Mouse (Mus musculus): ENCODE measurements around the gene P4ha1. TPM values are rescaled to one million over a fixed set of nuclear protein-coding genes. Genes with fewer than 3 reads are reported as not detected.
"Not testable (repeated sequence)": the region's sequence is repeated elsewhere in the genome, so short reads cannot be mapped to it uniquely, and the experiment has no call there.

P4ha1 gene
- total RNA-seq, 2 experiments from 2014 or later = 20.1 to 39.4 TPM

DNA sequence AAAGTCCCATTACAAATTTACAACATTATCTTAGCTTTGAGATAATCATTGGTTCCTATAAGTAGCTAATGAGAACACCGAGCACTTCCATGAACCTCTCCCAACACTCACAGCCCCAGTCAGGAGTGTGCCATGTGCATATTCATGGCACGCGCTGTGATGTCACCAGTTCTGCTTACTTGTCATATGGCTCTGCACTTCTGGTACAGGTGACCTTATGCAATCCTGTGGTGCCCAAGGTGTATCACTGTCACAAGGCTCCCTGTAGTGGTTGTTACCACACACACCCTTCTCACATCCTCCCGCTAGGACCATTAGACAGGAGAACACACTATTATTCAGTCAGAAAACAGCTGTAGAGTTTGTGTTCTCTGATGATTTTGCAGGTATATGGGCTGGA is 43.6 kb downstream of the P4ha1 start:
- no peak for ATAC-seq (replicated peaks; ENCODE audit: poor library complexity)

DNA sequence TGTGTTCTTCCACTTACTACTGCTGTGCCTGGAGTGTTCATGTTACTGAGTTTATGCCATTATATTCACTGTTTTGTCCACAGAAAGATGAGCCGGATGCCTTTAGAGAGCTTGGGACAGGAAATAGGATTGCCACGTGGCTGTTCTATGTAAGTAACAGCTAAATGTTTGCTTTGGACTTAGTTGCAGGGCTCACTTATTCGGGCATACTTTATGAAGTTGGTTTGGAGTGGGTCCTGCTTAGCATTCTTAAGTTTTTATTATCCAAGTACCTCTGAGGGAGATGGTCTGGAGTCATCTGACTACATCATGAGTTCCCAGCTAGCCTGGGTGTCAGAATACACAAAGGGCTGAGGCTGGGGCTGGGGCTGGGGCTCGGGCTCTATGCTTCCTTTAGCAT is 44.1 kb downstream of the P4ha1 start:
- no peak for ATAC-seq (replicated peaks; ENCODE audit: poor library complexity)

DNA sequence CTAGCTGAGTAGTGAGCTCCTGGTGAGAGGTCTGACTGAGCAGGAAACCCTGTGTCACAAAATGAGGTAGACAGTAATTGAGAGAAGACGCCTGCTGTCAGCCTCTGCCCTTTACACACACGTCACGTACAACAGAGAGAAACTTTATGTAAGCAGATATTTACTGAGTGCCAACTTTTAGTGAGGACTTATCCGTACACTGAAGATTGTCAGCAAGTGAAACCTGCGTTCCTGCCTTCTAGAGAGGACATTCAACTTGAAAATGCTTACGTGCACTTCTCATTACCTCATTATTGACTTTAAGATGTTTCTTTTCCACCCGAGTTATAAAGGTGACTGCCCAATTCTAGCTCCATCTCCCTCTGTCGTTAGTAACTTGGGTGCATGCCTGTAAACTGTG is 45.6 kb downstream of the P4ha1 start:
- ATAC-seq (replicated peaks; ENCODE audit: poor library complexity) = no peak

DNA sequence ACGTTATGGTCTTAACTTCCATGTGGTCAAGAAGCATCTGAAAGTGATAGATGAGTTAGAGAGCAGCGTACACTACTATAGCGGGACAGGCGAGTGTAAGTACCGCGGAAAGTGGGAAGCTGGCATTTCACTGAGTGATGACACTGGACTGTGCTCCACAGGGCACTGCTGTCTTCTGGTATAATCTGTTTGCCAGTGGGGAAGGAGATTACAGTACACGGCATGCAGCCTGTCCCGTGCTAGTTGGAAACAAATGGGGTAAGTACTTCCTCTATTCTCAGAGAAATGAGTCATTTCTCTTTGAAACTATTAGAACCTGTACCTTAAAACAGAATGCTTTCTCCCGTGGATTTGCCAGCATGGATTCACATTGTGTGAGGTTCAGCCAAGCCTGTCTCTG is 46.3 kb downstream of the P4ha1 start:
- ATAC-seq (replicated peaks; ENCODE audit: poor library complexity) = peak; percentile 68

DNA sequence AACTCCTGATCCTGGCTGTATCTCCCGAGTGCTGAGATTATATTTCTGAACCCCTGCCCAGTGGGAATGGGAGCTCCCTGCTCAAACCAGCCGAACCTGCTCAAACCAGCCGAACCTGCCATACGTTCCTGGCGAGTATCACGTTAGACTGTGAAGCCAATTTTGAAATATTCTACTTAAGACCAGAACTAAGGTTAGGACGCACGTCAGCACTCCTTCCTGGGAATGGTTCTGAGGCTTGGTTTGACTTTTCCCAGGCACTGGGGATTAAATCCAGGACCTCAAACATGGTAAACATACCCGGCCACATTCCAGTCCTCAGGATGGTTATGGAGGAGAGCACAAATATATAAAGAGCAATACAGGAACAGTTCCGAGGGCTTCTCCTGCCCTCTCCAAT is 54.8 kb downstream of the P4ha1 start:
- ATAC-seq (replicated peaks; ENCODE audit: poor library complexity) = no peak

DNA sequence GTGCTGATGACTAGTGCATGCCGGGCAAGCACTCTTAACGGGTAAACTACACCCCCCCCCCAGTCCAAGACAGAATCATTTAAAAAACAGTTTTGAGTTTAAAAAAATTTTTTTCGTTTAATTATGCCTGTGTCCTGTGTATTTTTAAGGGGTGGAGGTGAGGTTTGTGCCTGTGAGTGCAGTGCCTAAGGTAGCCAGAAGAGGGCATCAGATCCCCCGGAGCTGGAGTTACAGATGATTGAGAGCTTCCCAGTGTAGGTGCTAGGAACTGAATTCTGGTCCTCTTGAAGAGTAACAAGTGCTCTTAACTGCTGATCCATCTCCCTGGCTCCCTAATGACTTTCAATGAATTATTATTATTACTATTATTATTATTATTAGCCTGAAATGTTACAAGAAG is 55.6 kb downstream of the P4ha1 start:
- ATAC-seq (replicated peaks; ENCODE audit: poor library complexity) = no peak

DNA sequence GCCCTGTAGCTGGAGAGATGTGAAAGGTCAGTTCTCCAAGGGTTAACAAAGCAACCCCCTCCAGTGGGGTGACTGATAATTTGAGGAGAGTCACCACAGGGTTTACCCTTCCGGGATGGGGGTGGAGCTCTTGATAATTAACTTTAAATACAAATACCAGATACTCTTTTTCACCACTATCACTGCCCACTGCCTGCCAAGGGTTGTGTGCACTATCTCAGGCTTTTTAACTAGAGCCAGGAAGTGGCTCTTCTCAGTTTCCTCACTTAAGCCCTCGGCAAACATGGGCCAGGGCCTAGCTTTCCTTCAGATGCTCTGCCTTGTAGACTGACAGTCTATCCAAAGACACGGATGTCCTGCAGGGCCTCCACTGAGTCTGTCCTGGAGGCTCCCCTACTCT is 56.8 kb downstream of the P4ha1 start:
- ATAC-seq (replicated peaks; ENCODE audit: poor library complexity) = peak; percentile 54

DNA sequence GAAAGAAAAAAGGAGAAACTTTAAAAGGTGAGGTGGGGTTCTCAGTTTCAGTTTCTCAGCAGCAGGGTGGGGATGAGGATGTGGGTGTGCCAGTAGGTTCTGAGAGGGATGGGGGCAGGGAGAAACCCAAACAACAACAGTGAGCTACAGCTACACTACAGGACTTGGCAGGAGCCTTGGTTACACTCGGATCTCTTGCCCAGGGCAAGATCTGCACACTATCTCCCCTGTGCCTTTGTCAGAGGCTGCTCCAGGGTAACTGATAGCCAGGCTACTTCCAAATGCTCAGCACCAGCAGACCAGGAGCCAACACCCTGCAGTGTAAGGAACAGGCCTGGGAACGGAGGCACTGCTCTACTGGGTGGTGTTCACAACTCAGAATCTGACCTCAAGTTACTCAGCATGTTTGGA is 57.3 kb downstream of the P4ha1 start:
- ATAC-seq (replicated peaks; ENCODE audit: poor library complexity) = peak; percentile 84

DNA sequence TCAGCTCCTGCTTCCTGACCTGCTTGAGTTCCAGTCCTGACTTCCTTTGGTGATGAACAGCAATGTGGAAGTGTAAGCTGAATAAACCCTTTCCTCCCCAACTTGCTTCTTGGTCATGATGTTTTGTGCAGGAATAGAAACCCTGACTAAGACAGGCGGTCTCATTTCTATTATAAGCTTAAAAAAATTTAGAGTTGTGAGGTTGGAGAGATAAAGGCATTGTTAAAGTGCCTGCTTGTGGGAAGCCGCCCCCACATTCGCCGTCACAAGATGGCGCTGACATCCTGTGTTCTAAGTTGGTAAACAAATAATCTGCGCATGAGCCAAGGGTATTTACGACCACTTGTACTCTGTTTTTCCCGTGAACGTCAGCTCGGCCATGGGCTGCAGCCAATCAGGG is 58.5 kb downstream of the P4ha1 start:
- not testable (repeated sequence) for ATAC-seq (replicated peaks; ENCODE audit: poor library complexity)

DNA sequence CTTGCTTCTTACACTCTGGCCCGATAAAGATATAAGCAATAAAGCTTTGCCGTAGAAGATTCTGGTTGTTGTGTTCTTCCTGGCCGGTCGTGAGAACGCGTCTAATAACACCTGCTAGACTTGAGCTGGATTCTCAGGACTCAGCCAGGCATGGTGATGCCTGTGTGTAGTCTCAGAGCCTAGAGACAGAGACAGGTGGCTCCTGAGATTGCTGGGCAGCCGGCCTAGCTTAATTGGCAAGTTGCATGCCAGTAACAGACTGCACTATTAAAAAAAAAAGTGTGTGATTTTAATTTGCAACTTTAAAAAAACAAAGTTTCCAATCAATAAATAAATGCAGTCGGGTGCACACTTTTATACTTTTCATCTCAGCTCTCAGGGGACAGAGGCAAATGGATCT is 63.9 kb downstream of the P4ha1 start:
- no peak for ATAC-seq (replicated peaks; ENCODE audit: poor library complexity)

DNA sequence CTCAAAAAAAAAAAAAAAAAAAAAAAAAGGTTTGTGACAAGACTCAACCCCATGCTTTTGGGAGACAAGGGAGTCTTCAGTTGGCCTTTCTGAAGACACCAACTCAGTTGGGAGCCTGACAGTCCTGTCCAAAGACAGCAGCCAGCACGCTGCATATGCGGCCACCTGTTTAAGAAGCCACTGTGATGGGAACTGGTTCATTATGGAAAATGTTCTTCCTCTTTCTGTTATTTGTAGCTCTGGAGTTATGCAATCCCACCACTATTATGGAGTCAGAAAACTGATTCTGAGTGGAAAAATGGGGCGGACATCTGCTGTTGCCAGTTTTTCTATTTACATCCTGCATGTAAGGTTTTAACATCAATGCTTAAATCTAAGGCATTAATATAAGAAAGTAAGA is 66.6 kb downstream of the P4ha1 start:
- ATAC-seq (replicated peaks; ENCODE audit: poor library complexity) = peak; percentile 54

DNA sequence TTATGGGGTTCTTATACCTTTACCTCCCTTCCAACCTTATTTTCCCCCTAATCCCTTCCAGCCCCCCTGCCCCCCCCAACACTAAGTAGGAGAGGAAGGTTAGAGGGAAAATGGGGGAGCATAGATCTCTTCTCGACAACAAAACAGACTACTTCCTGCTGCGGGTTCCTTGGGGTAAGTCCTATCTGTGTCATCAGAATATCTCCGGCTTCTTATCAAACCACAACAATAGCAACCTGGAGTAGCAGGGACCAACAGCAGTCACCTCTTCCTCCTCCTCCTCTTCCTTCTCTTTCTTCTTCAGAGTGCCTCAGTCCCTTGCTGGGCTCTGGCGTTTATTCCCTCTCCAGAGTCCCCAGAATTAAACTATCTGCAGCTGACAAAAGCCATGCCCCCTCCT is 68.8 kb downstream of the P4ha1 start:
- peak; percentile 26 for ATAC-seq (replicated peaks; ENCODE audit: poor library complexity)

DNA sequence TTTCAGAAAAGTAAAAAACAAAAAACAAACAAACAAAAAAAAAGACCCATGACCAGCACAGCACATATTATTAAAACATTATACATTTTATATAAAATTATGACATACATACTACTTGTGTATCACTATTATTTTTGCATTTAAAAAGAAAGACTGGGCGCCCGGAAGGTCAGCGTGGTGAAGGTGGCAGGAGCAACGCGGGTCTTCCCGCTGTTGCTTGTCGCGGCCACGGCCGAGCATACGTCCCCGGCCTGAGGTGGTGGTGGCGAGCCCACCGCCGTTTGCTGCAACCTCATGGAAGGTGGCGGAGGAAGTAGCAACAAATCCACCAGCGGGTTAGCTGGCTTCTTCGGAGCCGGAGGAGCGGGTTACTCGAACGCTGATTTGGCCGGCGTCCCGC is 72.4 kb downstream of the P4ha1 start, which contains the start of gene Gm10273:
Gm10273 (plus strand) TSS at position 172 of the 400 bp plus-strand sequence.
- ATAC-seq (replicated peaks; ENCODE audit: poor library complexity) = peak; percentile 68

DNA sequence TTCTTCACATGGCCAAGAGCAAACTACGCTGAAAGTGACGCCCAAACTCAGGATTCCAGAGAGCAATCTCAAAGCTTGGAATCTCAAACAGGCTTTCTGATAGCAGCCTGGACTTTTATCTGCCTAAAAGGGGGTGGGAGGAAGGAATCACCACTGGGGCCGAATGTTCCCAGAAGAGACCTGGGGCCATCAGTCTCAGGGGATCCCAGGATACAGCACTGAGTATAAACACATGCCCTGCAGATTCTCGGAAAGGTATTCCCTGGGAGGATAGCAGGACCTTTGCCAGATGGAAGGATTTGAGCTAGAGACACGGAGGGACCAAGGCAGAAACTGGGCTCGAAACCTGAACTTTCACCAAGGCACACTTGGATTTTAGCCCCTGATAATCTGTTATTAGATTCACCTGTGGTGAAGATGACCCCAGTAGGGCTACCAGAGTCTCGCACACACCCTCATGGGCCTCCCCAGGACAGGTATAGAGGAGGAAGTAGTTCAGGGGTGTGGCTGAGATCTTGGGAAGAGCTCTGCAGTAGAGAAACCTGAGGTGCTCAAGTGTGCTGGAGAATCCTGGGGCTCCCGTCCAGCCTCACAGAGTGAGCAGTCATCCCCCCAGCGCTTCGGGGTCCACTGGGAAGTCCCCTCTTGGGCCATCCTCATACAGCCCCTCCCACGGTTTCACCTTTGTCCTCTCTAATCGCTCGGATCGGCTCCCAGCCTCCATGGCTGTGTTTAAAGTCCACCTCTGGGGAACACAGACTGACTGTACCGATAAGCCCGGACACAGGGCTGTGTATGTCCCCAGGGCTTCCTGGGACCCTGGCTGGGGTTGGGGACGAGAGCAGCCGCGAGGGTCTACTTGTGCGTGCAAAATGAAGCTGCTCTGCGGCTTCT is 80.0 kb downstream of the P4ha1 start, which contains the start of gene Pla2g12b:
Pla2g12b (plus strand) TSS at position 762 of the 894 bp plus-strand sequence.
- ATAC-seq (replicated peaks; ENCODE audit: poor library complexity) = no peak

DNA sequence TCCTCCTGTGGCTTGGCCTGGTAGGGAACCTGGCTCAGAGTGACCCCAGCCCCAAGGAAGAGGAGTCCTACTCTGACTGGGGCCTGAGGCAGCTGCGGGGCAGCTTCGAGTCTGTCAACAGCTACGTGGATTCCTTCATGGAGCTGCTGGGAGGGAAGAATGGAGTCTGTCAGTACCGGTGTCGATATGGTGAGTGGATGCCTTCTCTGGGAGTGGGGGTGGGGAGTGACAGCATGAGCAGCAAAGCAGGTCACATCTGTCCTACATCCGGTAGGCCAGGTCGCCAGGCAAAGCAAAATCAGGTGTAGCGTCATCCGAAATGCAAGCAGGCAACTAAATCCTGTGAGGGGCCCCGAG is 80.7 kb downstream of the P4ha1 start:
- no peak for ATAC-seq (replicated peaks; ENCODE audit: poor library complexity)

DNA sequence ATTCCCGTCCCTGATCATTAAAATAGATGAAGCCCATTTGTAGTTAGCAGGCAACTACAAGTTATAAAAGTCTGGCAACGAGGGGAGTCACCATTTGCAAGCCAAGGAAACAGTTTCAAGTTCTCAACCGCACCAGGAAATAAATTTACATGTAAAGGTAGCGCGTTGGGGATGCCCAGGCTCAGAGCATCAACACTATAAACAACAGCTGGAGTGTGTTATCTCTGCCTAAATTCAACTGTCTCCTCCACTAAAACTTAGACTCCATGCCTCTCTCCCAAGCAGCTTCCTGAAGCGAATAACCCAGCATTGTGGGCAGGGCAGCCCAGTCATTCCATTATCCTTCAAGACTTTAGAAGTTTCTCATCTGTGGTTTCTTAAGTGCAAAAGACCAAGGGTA is 85.4 kb downstream of the P4ha1 start:
- no peak for ATAC-seq (replicated peaks; ENCODE audit: poor library complexity)

DNA sequence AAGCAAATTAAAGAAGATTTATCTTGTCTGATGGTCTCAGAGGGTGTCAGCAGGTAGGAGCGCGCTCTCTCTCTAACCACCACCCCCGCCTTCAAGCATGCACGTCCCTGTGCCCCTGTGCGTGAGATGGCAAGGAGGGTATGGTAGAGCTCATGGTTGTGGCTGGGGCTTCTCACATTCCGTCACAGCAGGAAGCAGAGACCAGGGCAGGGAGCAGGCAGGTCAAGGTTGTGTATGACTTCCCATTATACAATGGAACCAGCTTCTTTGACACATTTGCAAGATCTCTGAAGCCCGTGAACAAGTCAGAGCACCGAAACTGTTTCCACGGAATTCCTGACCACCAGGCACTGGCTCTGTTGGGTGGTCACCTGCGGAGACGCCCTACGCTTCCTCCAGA is 87.2 kb downstream of the P4ha1 start:
- no peak for ATAC-seq (replicated peaks; ENCODE audit: poor library complexity)

DNA sequence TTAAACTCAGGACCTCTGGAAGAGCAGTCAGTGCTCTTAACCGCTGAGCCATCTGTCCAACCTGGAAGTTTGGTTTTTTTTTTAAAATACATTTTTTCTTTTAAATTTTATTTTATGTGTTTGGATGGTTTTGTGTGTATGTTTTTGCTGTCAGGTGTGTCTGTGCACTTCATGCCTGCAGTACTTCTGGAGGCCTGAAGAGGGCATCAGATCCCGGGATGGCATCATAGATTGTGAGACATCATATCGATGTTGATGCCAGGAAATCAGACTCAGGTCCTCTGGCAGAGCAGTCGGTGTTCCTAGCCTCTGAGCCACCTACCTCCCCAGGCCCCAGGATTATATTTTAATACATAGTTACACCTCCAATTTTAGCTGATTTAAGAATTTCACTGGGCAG is 90.6 kb downstream of the P4ha1 start:
- ATAC-seq (replicated peaks; ENCODE audit: poor library complexity) = no peak

DNA sequence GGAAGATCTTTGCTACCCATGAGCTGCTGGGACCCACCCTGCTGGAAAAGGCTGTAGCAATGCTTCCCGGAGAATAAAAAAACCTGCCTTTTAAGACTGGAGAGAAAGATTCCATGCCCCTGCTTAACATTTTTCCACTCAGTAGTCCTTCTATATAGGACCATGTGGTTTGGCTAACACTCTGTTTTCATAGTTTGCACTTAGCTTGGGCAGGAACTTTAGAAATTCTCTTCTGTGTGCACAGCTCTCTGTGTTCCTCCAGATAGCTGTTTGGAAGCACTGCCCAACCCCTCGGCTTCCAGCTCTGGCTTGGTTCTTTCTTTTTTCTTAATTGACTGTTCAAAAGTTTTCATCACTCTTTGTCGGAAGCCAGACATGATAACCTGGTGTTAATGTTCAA is 93.5 kb downstream of the P4ha1 start:
- no peak for ATAC-seq (replicated peaks; ENCODE audit: poor library complexity)

DNA sequence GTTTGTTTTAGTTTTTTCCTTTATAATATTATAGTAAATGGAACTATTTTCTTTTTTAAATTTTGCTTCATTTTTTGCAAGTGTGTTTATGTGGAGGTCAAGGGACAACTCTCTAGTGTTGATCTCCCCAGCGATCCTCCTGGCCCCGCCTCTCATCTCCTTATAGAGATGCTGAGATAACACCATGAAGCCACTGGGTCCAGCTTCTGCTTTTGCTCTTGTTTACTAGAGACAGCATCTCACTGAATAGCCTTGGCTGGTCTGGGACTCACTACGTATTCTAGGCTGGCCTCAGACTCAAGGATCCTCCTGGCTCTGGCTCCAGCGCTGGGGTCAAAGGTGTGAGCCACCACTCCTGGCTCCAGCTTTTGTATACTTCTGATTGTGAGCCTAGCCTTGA is 96.4 kb downstream of the P4ha1 start:
- 0 out of 2 replicates have a peak, but pooled peaks have one; percentile 29 for ATAC-seq (replicated peaks; ENCODE audit: poor library complexity)
